Mouse (Mus musculus) bone marrow, adult 2 months (tissue): ENCODE results near the gene Zhx3. TPM values are rescaled to one million over a fixed set of nuclear protein-coding genes. Genes with fewer than 3 reads are reported as not detected.

ENCODE experiments used
- H3K27ac ChIP-seq: fragments of 200-500 bp; 2 replicates; pipeline ENCODE4 v1.5.1; 2012; ENCODE audit warnings: low read depth, mild to moderate bottlenecking, control low read depth, inconsistent platforms, low read length; ENCODE audit not compliant: control insufficient read depth, poor library complexity, insufficient read depth
- H3K4me1 ChIP-seq: fragments of 200-500 bp; 2 replicates; pipeline ENCODE4 v1.6.1; 2011; ENCODE audit warnings: low read length; ENCODE audit not compliant: control insufficient read depth, insufficient read depth
- H3K4me3 ChIP-seq: fragments of 200-500 bp; replicated peaks from 2 replicates; pipeline ENCODE3; 2011; ENCODE audit warnings: mild to moderate bottlenecking, low read depth, low read length, control low read depth; ENCODE audit not compliant: control insufficient read depth
- CTCF ChIP-seq: fragments of 200-500 bp; IDR thresholded peaks from 2 replicates; pipeline ENCODE4 v1.5.1; 2011; ENCODE audit warnings: low read length, control low read depth; ENCODE audit not compliant: control insufficient read depth, insufficient read depth
- POLR2A ChIP-seq: fragments of 200-500 bp; IDR thresholded peaks from 2 replicates; pipeline ENCODE4 v1.6.1; 2011; ENCODE audit warnings: low read depth, mild to moderate bottlenecking, control low read depth, low read length, borderline replicate concordance; ENCODE audit not compliant: control insufficient read depth
- WGBS: fragments of 180-500 bp; shearing (Covaris S2); methylation state at CpG from one replicate; pipeline ENCODE4 v1.1.7; 2018; 5-methylcytosine and 5-hydroxymethylcytosine counted together
- polyA plus RNA-seq: library from polyadenylated mRNA; stranded (reverse); fragments of >200 nt; gene quantifications from 2 replicates; pipeline ENCODE4 v1.2.4, GENCODE M21; 2011; ENCODE audit warnings: low replicate concordance; ENCODE audit not compliant: missing spikeins, insufficient read depth, insufficient read length

Zhx3 gene
- polyA plus RNA-seq, 1 experiment, result 3.5 TPM

GRCm38 (mm10) chr2:160723613-160724375, 149.0 kb downstream of the Zhx3 start:
- 87% methylated on average over 4 of the region's 4 CpGs for WGBS
- Histone ChIP-seq H3K4me3 (no peak overlapping the region), H3K4me1 (no peaks in the 10 kb centered on the region), H3K27ac (no peak overlapping the region)
- TF ChIP-seq POLR2A, result no peak
- TF ChIP-seq CTCF, result no peak

GRCm38 (mm10) chr2:160722714-160723113, 150.1 kb downstream of the Zhx3 start:
- WGBS, result 91% methylated on average over 4 of the region's 4 CpGs
- Histone ChIP-seq H3K4me1 (no peaks in the 10 kb centered on the region), H3K27ac (no peak overlapping the region), H3K4me3 (no peak overlapping the region)
- TF ChIP-seq CTCF, result no peak
- no peak for TF ChIP-seq POLR2A

- 92% methylated on average over 3 of the region's 3 CpGs for WGBS
- Histone ChIP-seq H3K4me3 (no peak overlapping the region), H3K27ac (no peak overlapping the region), H3K4me1 (no peaks in the 10 kb centered on the region)
- TF ChIP-seq CTCF (no peak), POLR2A (no peak)
Observed at GRCm38 (mm10) chr2:160718811-160719210, 154.0 kb downstream of the Zhx3 start.

- no peak overlapping the region for H3K4me3 ChIP-seq
- H3K4me1 ChIP-seq, result no peaks in the 10 kb centered on the region
- WGBS, result 68% methylated on average over 5 of the region's 5 CpGs
- no peak overlapping the region for H3K27ac ChIP-seq
- TF ChIP-seq CTCF, result peak; percentile 22; the same call in 1 of the 2 replicates
- no peak for TF ChIP-seq POLR2A
Observed at GRCm38 (mm10) chr2:160717269-160717668, 155.5 kb downstream of the Zhx3 start.

- no peak overlapping the region for H3K27ac ChIP-seq
- 86% methylated on average over 4 of the region's 4 CpGs for WGBS
Observed at GRCm38 (mm10) chr2:160715463-160716030, 157.3 kb downstream of the Zhx3 start.

GRCm38 (mm10) chr2:160707673-160708072, 165.1 kb downstream of the Zhx3 start:
- WGBS, result 81% methylated on average over 3 of the region's 3 CpGs
- TF ChIP-seq CTCF (no peak), POLR2A (no peak)
- Histone ChIP-seq H3K27ac (no peak overlapping the region), H3K4me1 (no peaks in the 10 kb centered on the region), H3K4me3 (no peak overlapping the region)

More at GRCm38 (mm10) chr2:160715463-160716030, 157.3 kb downstream of the Zhx3 start:
- TF ChIP-seq CTCF (no peak), POLR2A (no peak)
- Histone ChIP-seq H3K4me3 (no peak overlapping the region), H3K4me1 (no peaks in the 10 kb centered on the region)

GRCm38 (mm10) chr2:160702824-160703223, 170.0 kb downstream of the Zhx3 start:
- Histone ChIP-seq H3K27ac (no peak overlapping the region), H3K4me3 (no peak overlapping the region), H3K4me1 (no peaks in the 10 kb centered on the region)
- no peak for TF ChIP-seq CTCF
- no peak for TF ChIP-seq POLR2A

- H3K4me3 ChIP-seq, result no peak overlapping the region
- H3K27ac ChIP-seq, result no peak overlapping the region
- no peaks in the 10 kb centered on the region for H3K4me1 ChIP-seq
- 32% methylated on average over 3 of the region's 3 CpGs for WGBS
- TF ChIP-seq CTCF, result no peak
- no peak for TF ChIP-seq POLR2A
Observed at GRCm38 (mm10) chr2:160701603-160702002, 171.2 kb downstream of the Zhx3 start.
